Mouse (Mus musculus): ENCODE measurements around the gene Prim2. TPM values are rescaled to one million over a fixed set of nuclear protein-coding genes. Genes with fewer than 3 reads are reported as not detected.

Prim2 gene
- polyA plus RNA-seq, 1 experiment from 2014 or later, result 46.8 TPM

DNA sequence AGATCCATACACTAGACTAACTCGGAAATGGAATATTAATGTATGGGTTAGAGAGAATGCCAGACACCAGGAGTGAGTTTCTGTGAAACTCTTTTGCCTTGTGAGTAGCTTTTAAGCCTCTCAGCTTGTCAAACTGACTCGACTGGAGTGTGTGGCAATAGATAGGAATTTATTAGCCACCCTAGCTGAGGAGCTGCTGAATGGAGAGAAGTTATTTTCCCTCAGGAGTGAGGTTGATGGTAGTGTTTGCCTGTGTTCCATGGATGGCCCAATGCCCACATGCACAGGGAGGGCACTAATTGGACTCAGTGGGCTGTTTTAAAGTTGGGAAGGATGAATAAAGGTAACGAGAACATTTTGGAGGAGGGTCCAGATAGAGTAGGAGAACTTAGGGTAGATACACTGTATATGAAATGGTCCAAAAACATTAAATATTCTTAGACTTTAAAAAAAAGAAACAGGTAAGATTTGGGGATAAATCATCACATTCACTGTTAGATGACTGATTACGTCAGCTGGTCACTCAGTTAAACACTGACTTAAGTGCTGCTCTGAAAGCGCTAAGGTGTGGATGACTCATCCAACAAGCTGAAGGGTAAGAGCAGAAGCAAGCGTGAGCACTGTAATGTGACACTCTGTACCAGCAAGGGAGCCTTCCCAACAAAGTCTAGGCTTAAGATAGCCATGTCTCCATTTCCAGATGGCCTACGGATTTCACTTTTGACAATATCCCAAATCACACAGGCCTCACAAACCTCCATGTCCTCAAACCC lies 85.6 kb downstream of the Prim2 start:
- no peak for TF ChIP-seq CTCF (IDR thresholded peaks at IDR 0.05; ENCODE audit: low read depth)
- Histone ChIP-seq H3K36me3 (ENCODE audit: insufficient read depth) (no peaks in the 10 kb centered on the region), H3K27me3 (ENCODE audit: insufficient read depth, low read length) (no peaks in the 10 kb centered on the region), H3K4me1 (ENCODE audit: insufficient read depth) (no peaks in the 10 kb centered on the region), H3K9me3 (ENCODE audit: low read depth, low read length) (no peaks in the 10 kb centered on the region), H3K9ac (no peak overlapping the region), H3K4me2 (no peak overlapping the region), H3K27ac (ENCODE audit: low read depth) (no peak overlapping the region), H3K4me3 (ENCODE audit: low read depth, low read length) (no peak overlapping the region)
- ATAC-seq (ENCODE audit: insufficient read depth) (peak; percentile 69; the same call in 1 of the 2 replicates), DNase-seq (peak; percentile 25)
- 68% methylated on average over 7 of the region's 7 CpGs for WGBS

DNA sequence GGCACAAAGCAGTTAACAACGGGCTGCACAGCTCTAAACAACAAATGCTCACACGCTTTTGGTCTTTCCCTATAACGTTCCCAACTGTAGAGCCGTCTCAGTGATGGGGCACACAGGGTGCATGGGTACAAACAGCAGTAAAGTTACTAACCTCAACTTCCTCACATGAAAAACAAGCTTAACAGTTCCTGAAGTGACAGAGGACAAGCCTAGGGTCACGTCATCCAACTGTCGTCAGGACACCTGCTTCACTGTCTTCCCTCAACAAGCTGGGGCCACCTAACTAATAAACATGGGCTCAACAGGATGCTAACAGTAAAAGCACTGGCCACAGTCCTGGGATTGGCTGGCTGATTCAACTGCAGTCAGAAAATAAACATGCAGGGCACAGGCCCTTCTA lies 91.0 kb downstream of the Prim2 start:
- ATAC-seq (ENCODE audit: insufficient read depth), result no peak

DNA sequence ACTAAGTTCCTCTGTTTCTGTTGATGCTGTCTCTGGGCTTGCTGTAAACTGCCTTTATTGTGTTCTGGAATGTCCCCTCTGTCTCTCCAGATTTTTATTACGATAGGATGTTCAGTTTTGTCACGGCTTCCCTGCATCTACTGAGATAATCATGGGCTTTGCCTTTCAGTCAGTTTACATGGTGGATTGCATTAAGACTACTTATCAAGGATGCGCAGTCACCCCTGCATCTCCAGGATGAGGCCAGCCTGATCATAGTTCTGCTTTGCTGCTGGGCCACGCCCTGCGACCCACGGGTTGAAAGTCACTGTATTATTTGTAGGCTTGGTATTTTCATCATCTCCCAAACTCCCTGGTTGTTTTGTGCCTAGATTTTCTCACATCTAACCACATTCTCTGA lies 95.1 kb downstream of the Prim2 start:
- H3K9me3 ChIP-seq (ENCODE audit: low read depth, low read length), result no peaks in the 10 kb centered on the region
- no peaks in the 10 kb centered on the region for H3K27me3 ChIP-seq (ENCODE audit: insufficient read depth, low read length)
- H3K4me3 ChIP-seq (ENCODE audit: low read depth, low read length), result no peak overlapping the region
- no peak overlapping the region for H3K27ac ChIP-seq (ENCODE audit: low read depth)
- H3K4me2 ChIP-seq, result no peak overlapping the region
- H3K4me1 ChIP-seq (ENCODE audit: insufficient read depth), result no peaks in the 10 kb centered on the region
- H3K36me3 ChIP-seq (ENCODE audit: insufficient read depth), result no peaks in the 10 kb centered on the region
- TF ChIP-seq CTCF (IDR thresholded peaks at IDR 0.05; ENCODE audit: low read depth), result no peak
- ATAC-seq (ENCODE audit: insufficient read depth) (no peak), DNase-seq (no peak)
- H3K9ac ChIP-seq, result no peak overlapping the region
- WGBS, result 86% methylated on average over 6 of the region's 6 CpGs

More for the DNA sequence above, 91.0 kb downstream of the Prim2 start:
- no peaks in the 10 kb centered on the region for H3K4me1 ChIP-seq (ENCODE audit: insufficient read depth)
- H3K4me2 ChIP-seq, result no peak overlapping the region
- H3K9ac ChIP-seq, result no peak overlapping the region
- H3K27ac ChIP-seq (ENCODE audit: low read depth), result no peak overlapping the region
- H3K4me3 ChIP-seq (ENCODE audit: low read depth, low read length), result no peak overlapping the region
- 65% methylated on average over 6 of the region's 6 CpGs for WGBS
- H3K27me3 ChIP-seq (ENCODE audit: insufficient read depth, low read length), result no peaks in the 10 kb centered on the region
- no peaks in the 10 kb centered on the region for H3K36me3 ChIP-seq (ENCODE audit: insufficient read depth)
- TF ChIP-seq CTCF (IDR thresholded peaks at IDR 0.05; ENCODE audit: low read depth), result no peak
- H3K9me3 ChIP-seq (ENCODE audit: low read depth, low read length), result no peaks in the 10 kb centered on the region
- no peak for DNase-seq

DNA sequence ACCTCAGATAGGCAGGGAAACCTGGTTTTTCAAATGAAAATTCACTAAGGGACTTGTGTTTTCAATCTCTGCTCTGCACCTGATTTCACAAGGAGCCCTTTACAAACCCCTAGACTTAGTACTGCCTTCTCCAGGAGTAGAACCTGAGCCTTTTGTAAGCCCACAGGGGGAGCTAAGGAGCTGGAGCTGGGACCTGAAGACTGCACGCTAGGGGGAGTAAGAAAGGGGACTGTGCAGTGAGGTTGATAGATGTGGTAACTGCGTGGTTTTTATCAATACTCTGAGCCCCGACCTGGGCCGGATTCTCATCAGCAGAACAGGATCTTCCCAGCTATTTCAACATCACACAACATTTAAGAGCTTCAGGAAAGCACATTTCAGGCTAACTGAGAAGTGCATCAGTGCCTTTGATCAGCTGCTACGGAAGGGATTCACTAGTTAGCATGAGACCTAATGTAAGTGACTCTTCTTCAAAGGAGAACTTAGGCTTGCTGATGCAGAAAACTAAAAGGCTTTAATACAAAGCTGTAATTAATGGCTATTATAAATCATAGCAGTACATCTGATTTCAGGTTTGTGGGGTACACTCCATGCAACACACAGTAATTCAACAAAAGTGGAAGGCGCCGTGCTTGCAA lies 103.7 kb downstream of the Prim2 start:
- Histone ChIP-seq H3K9ac (no peak overlapping the region), H3K27ac (ENCODE audit: low read depth) (no peak overlapping the region), H3K36me3 (ENCODE audit: insufficient read depth) (no peaks in the 10 kb centered on the region), H3K4me1 (ENCODE audit: insufficient read depth) (no peaks in the 10 kb centered on the region), H3K4me2 (no peak overlapping the region), H3K27me3 (ENCODE audit: insufficient read depth, low read length) (no peaks in the 10 kb centered on the region), H3K9me3 (ENCODE audit: low read depth, low read length) (no peaks in the 10 kb centered on the region), H3K4me3 (ENCODE audit: low read depth, low read length) (no peak overlapping the region)
- 56% methylated on average over 7 of the region's 7 CpGs for whole genome bisulfite sequencing
- DNase-seq, result no peak
- no peak for ATAC-seq (ENCODE audit: insufficient read depth)
- peak; percentile 48 for TF ChIP-seq CTCF (IDR thresholded peaks at IDR 0.05; ENCODE audit: low read depth)

DNA sequence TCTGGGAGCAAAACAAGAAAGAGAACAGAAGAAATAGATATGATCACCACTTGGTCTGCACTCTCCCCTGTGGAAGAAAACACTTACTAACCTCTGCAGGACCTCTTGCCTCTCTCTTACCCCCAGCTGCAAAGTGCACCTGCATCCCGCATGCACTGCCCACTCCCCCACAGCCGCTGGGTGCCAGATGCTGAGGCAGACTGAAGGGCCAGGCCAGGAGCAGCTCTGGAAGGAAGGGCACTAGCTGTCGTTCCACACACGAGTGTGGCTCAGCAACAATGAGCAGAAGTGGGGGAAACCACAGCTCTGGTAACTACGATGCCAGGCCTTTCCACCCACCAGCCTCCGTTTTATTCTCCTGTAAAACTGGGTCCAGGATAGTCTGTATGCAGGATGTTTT lies 105.6 kb downstream of the Prim2 start:
- TF ChIP-seq CTCF (IDR thresholded peaks at IDR 0.05; ENCODE audit: low read depth), result no peak

DNA sequence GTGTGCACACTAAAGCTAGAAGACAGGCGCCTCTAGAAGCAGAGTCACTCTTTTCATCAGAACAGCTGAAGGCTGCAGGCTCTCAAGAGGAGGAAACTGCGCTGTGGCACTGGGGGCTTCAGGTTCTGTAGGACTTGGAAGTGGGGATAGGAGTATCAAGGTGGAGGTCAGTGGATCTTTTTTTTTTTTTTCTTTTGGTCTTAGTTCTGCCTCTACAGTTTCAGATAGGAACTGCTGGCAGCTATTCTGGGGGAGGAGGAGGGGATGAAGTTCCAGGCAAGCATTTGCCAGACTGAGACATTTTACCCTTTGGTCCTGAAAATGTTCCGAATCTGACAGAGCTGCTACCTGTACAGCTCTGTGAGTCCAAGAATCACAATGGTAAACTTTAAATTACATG lies 106.0 kb downstream of the Prim2 start:
- no peaks in the 10 kb centered on the region for H3K27me3 ChIP-seq (ENCODE audit: insufficient read depth, low read length)
- no peak overlapping the region for H3K4me3 ChIP-seq (ENCODE audit: low read depth, low read length)
- no peak for TF ChIP-seq CTCF (IDR thresholded peaks at IDR 0.05; ENCODE audit: low read depth)
- no peaks in the 10 kb centered on the region for H3K9me3 ChIP-seq (ENCODE audit: low read depth, low read length)
- H3K27ac ChIP-seq (ENCODE audit: low read depth), result no peak overlapping the region
- no peak for DNase-seq
- ATAC-seq (ENCODE audit: insufficient read depth), result no peak
- no peaks in the 10 kb centered on the region for H3K36me3 ChIP-seq (ENCODE audit: insufficient read depth)
- no peaks in the 10 kb centered on the region for H3K4me1 ChIP-seq (ENCODE audit: insufficient read depth)
- H3K9ac ChIP-seq, result no peak overlapping the region
- no peak overlapping the region for H3K4me2 ChIP-seq
- 85% methylated on average over 3 of the region's 3 CpGs for WGBS

More for the DNA sequence above, 105.6 kb downstream of the Prim2 start:
- DNase-seq (no peak), ATAC-seq (ENCODE audit: insufficient read depth) (no peak)
- Histone ChIP-seq H3K4me1 (ENCODE audit: insufficient read depth) (no peaks in the 10 kb centered on the region), H3K36me3 (ENCODE audit: insufficient read depth) (no peaks in the 10 kb centered on the region), H3K9me3 (ENCODE audit: low read depth, low read length) (no peaks in the 10 kb centered on the region), H3K27me3 (ENCODE audit: insufficient read depth, low read length) (no peaks in the 10 kb centered on the region), H3K4me3 (ENCODE audit: low read depth, low read length) (no peak overlapping the region), H3K27ac (ENCODE audit: low read depth) (no peak overlapping the region), H3K4me2 (no peak overlapping the region), H3K9ac (no peak overlapping the region)
- WGBS, result 69% methylated on average over 6 of the region's 6 CpGs

DNA sequence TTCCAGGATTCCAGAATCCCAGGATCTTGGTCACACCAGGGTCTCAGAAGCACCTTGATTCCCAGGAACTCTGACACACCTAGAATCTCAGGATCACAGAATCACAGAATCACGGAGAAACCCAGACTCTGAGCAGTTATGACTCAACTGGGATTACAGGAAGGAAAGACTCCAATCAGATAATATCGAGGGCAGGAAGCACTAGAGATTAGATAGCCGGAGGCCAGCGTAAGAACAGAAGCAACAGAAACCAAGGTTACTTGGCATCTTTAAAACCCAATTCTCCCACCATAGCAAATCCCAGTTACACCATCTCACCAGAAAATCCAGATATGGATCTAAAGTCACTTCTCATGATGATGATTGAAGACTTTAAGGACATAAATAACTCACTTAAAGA lies 113.0 kb downstream of the Prim2 start:
- WGBS, result 64% methylated on average over 4 of the region's 4 CpGs
- TF ChIP-seq CTCF (IDR thresholded peaks at IDR 0.05; ENCODE audit: low read depth), result no peak
- Histone ChIP-seq H3K4me1 (ENCODE audit: insufficient read depth) (no peaks in the 10 kb centered on the region), H3K4me2 (no peak overlapping the region), H3K4me3 (ENCODE audit: low read depth, low read length) (no peak overlapping the region), H3K27ac (ENCODE audit: low read depth) (no peak overlapping the region), H3K27me3 (ENCODE audit: insufficient read depth, low read length) (no peaks in the 10 kb centered on the region), H3K36me3 (ENCODE audit: insufficient read depth) (no peaks in the 10 kb centered on the region), H3K9me3 (ENCODE audit: low read depth, low read length) (no peaks in the 10 kb centered on the region), H3K9ac (no peak overlapping the region)
- no peak for ATAC-seq (ENCODE audit: insufficient read depth)
- no peak for DNase-seq

All from lung, embryonic 14.5 days (tissue).